Mouse (Mus musculus) left cerebral cortex, postnatal 4 days (tissue): ENCODE results near the gene Apol7e. TPM values are rescaled to one million over a fixed set of nuclear protein-coding genes. Genes with fewer than 3 reads are reported as not detected.
"Not testable (repeated sequence)": the region's sequence is repeated elsewhere in the genome, so short reads cannot be mapped to it uniquely, and the experiment has no call there.

Experiments
- DNase-seq: peaks from one replicate; pipeline ENCODE4 v3.0.0-alpha.2; 2022
- intact Hi-C: fragments of 180-260 bp; cut with DNase I; formaldehyde crosslinking; loops from one replicate; pipeline ENCODE4 v1.15.1; 2025
- total RNA-seq, 2 experiments: library from RNA; stranded (reverse); gene quantifications; 2 replicates each; pipeline ENCODE4 v1.2.3; 2021

Gene Apol7e
- not detected for total RNA-seq

GRCm38 (mm10) chr15:77698656-77699055 is at the start of gene Apol7e:
Apol7e (plus strand) TSS chr15:77698857.
- intact Hi-C loops, DNase-seq: not testable (repeated sequence)

- not testable (repeated sequence) for DNase-seq
Measured at GRCm38 (mm10) chr15:77651143-77651542, 47.5 kb upstream of the Apol7e start.

DNA sequence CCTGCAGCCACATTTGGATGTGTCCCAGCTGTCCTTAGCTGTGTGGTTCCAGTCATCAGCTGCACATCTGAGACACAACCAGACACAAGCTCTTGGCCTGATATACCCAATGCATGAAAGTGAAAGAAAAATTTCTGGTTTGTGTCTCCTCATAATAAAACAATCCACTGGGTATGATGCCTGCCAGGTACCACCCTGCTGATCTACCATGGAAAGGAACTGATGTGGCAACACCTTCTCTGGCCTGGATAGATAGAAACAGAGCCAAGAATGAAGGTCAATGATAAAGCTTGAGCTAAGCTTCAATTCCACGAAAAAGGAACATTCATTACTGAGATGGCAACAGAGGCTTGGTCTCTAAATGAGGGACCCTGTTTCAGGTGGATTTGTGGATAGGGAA is 38.9 kb upstream of the Apol7e start:
- DNase-seq, intact Hi-C loops: not testable (repeated sequence)

More at GRCm38 (mm10) chr15:77651143-77651542, 47.5 kb upstream of the Apol7e start:
- intact Hi-C loops: not testable (repeated sequence)

DNA sequence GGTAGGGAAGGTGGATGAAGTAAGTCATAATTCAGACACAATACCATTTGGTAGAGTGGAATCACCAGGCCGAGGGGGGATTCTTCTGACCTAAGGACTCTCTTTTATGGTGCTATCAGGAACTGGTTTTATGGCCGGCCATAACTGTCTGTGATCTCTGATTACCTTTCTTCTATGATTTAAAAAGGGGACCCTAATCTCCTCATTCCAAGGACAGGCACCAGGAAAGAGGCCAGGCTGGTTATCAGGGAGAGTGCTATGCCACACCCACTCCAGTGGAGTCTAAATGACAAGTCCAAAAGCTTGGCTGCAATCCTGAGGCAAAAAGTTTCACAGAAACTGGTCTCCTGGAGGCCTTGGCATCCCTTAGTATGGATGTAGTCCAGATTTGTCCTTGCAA is 36.8 kb upstream of the Apol7e start:
- DNase-seq, intact Hi-C loops: not testable (repeated sequence)

DNA sequence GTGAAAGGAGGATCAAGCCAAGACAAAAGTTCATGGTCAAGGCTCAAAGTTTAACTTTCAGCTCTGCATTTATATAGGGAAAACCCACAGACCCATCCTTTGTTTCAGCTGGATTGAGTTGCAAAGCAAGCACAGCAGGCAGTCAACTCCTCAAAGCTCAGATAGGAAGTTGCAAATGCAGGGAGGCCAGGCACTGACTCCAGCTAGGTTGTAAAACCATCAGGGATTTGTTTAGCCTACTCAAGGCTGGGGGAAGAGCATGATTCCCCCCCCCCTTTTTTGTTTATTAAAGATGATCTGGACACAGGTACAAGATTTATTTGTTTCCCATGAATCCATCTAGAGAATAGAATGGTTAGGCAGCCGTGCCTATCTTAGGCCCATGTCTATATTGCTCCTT is 24.6 kb upstream of the Apol7e start:
- DNase-seq, intact Hi-C loops: not testable (repeated sequence)

GRCm38 (mm10) chr15:77683944-77684343 is 14.7 kb upstream of the Apol7e start:
- intact Hi-C loops: not testable (repeated sequence)
- peak; percentile 46 for DNase-seq

DNA sequence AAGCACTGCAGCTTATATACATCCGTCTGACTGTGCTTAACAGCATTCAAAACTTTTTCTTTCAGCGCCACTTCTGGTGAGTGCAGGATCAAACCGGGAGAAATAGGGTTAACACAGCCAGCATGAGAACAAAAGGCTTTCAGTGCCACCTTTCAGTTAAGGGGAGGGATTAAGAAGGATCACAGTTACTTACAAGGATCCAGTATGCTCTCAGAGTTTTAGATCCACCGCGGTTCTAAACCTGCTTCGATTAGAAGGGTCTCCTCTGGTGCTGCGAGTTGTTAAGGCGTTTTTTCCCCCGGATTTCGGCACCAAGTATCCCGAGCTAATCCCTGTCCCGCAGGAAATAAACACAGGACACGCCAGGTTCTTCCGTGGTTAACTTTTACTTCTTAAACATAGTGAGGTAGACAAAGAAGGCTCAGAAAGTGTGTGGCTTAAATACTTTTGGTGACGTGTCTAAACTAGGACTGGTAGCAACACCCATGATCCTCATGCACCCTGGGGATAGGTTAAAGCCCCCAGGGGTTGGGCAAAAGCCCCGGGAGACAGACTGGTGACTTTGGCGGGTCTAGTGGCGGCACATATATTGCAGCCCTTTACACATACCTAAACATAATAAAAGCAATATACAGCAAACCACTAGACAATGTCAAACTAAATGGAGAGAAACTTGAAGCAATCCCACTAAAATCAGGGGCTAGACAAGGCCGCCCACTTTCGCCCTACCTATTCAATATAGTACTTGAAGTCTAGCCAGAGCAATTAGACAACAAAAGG is 6.9 kb upstream of the Apol7e start:
- DNase-seq, intact Hi-C loops: not testable (repeated sequence)

DNA sequence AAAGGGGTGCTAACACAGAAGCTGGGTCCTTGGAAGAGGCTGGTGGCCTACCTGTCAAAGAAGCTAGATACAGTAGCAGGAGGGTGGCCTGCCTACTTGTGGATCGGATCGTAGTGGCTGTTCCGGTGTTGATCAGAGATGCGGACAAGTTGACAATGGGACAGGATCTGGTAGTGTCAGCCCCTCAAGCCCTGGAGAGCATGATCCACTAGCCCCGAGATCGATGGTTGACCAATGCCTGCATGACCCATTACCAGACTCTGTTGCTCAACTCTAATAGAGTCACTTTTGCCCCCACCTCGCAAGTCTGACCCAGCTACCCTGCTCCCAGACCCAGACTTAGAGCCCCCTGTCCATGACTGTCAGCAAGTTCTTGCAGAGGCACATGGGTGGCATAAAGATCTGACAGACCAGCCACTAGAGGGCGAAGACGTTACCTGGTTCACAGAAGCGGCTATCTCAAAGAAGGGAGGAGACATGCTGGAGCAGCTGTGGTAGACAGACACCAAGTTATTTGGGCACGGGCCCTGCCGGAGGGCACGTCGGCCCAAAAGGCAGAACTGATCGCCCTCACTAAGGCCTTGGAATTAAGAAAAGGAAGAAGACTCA is 3.9 kb upstream of the Apol7e start:
- DNase-seq, intact Hi-C loops: not testable (repeated sequence)

GRCm38 (mm10) chr15:77705306-77705705 is 6.6 kb downstream of the Apol7e start:
- DNase-seq, intact Hi-C loops: not testable (repeated sequence)

DNA sequence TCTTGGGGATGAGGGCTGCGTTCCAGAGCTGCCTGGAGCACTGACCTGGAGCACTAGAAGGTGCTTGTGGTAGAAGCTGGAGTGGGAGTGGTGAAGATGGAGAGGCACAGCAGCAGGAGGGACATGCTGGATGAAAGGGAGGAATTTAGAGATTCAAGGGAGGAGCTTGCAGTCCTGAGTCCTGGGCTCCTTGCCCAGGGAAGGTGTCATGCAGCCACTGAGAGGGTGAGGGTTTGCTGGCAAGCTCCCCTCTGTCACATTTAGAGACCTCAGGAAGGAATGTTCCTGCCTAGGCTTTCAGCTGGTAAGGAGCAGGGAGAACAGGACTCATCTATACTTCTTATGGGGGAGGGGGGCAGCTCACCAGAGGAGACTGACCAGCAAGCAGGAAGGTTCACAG is 10.3 kb downstream of the Apol7e start:
- intact Hi-C loops, DNase-seq: not testable (repeated sequence)

DNA sequence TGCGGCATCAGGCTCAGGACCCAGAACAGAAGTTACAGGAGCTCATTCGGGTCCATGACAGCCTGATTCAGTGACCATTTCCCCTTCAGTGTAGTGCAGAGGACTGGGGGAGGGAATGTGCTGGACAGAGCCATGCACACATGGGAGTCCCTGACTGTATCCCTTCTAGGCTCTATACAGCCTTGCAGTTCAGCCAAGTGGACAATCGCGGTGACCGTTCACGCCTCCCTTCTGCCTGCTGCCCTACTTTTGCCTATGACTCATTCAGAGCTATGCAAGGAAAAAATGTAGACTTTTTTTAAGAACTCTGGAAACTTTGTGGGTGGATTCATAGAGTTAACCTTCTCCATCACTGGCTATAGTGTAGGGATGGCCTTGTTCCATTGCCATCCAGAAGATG is 19.6 kb downstream of the Apol7e start:
- intact Hi-C loops, DNase-seq: not testable (repeated sequence)

GRCm38 (mm10) chr15:77721509-77721908 is 22.9 kb downstream of the Apol7e start:
- DNase-seq, intact Hi-C loops: not testable (repeated sequence)

DNA sequence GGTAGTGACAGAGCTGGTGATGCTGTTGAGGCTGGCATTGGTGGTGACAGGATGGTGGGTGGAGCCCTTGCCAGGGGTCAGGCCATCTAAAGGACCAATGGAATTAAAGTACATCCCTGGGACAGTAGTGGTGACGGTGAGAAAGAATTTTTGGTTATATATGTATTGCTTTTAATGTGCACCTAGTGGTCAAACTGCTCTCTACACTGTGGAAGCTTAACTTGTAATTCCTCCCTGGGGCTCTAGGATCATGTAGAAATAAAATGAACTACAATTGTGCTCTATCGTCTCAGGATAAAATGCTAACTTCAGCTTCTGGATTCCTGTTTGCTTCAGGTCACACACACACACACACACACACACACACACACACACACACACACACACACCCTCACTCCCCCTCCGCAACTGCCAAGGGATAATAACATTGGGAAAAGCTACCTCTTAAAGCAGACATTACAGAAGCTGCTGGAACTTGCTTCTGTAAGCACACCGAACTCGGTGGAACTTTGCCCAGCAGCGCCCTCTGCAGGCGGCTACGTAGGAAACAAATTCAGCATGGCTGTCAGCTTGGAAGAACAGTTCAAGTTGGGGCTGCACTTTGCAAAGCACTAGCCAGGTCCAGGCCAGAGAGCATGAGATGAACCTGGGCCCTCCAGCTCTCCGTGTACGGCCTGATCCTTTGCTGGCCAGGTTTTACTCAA is 25.7 kb downstream of the Apol7e start:
- intact Hi-C loops, DNase-seq: not testable (repeated sequence)

DNA sequence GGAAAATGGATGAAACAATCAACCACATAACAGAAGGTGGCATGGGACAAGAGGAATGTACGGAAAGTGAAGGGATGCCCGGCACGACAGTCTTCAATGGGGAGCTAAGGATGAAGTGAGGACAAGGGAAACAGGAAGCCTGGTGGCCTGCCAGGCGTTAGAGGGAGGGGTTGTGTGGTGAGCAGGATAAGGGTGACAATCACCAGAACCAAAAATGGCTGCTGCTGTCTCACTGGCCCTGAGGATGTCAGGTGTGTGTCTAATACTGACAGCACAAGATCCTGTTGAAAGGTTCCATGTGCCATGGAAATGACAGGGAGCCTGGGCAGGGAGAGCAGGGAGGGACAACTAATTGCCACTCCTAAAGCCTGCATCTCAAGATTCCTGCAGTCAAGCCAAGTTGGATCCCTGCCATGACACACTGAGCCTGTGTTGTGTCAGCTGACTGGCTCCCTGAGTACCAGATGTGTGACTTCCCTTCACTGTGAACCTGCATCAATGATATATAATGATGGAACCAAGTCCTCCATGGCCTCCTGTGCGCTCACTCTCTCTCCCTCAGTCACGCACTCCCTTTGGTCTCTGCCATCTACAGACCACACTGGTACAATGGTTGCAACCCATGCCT is 26.9 kb downstream of the Apol7e start:
- peak; percentile 17 for DNase-seq
- intact Hi-C loops: not testable (repeated sequence)

DNA sequence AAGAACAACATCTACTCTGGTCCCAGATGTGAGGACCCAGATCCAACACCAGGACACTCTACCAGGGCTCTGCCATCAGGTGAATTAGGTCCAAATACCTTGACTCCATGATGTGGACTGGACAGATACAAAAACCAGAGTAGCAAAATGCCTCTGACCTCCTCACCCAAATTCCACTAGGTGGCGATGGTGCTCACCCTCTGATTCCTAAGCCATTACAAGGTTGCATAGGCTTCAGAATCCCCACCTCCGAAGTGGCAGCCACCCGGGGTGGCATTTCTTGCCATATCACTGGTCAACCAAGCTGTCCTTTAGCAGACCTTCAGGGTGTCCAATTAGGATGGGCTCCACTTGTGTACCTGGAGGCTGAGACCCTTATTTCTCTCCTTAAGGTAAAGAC is 28.5 kb downstream of the Apol7e start:
- DNase-seq, intact Hi-C loops: not testable (repeated sequence)

- intact Hi-C loops, DNase-seq: not testable (repeated sequence)
Measured at GRCm38 (mm10) chr15:77727745-77728144, 29.1 kb downstream of the Apol7e start.

DNA sequence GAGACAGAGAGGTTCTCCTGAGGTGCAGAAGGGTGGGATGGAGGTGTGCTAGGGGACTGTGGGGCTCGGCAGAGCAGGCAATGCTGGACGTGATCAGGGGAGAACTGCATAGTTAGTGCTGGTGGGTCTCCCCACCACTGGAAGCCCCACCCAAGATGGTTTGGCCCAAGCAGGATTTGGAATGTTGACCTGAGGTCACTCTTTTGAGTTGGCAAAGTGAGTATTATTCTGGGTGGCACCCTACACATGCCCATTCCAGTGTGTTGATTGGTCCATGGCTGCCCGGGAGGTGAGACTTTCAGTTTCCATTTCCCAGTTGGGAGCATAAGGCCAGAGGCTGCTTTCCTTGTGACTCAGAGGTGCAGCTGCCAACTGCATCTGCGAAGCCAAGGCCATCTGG is 30.1 kb downstream of the Apol7e start, which contains the start of gene Apol9b:
TSS of gene Apol9b (plus strand) at position 301 of the 400 bp plus-strand sequence.
- intact Hi-C loops, DNase-seq: not testable (repeated sequence)

GRCm38 (mm10) chr15:77731605-77732004 is 32.9 kb downstream of the Apol7e start:
- intact Hi-C loops: no loop called here
- no peak for DNase-seq

GRCm38 (mm10) chr15:77732851-77733250 is 34.2 kb downstream of the Apol7e start:
- intact Hi-C loops: not testable (repeated sequence)

GRCm38 (mm10) chr15:77733380-77733779 is 34.7 kb downstream of the Apol7e start:
- peak; percentile 68 for DNase-seq
- intact Hi-C loops: not testable (repeated sequence)

More at GRCm38 (mm10) chr15:77732851-77733250, 34.2 kb downstream of the Apol7e start:
- DNase-seq: not testable (repeated sequence)
